Mouse (Mus musculus): ENCODE results near the gene Cd209a.
"Not testable (repeated sequence)": the region's sequence is repeated elsewhere in the genome, so short reads cannot be mapped to it uniquely, and the experiment has no call there.

Gene Cd209a

DNA sequence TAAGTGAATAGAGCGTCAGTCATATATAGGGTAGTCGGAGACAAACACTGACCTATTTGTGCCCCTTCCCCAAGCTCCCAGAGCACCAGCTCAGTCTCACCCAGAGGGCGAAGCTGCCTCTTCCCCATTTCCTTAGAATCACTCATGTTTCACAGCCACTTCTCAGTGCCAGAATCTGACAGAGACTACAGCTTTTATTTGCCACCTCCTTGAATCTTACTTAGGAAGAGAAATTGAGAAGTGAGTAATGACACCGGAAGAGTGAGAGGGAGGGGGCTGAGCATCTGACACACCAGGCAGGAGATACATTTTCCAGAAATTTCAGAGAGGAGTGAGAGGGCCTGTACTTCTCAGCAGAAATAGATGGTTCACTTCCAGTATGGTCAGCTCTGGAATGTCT is at the start of gene Cd209a:
Gene Cd209a (minus strand): TSS at position 224 of the 400 bp plus-strand sequence.
- no peak for DNase-seq (ENCODE audit: low spot score)

DNA sequence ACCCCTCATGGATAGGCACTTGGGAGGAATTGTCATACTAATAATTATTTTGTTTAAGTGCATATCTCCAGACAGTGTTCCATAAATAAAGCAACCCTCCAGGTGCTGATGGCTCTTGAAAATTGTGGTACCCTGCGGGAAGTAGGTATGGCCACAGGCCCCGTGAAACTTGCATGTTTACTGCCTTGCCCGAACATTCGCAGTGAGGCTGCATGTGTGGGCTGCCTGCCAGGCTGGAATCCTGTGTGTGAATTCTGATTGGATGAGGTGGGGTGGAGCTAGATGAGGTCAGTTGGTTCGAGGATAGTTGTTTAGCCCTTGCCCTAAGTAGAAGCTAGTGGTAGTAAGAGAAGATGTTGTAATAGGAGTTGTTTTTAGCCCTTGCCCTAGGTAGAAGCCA is 19.9 kb upstream of the Cd209a start:
- not testable (repeated sequence) for DNase-seq (ENCODE audit: low spot score)

DNA sequence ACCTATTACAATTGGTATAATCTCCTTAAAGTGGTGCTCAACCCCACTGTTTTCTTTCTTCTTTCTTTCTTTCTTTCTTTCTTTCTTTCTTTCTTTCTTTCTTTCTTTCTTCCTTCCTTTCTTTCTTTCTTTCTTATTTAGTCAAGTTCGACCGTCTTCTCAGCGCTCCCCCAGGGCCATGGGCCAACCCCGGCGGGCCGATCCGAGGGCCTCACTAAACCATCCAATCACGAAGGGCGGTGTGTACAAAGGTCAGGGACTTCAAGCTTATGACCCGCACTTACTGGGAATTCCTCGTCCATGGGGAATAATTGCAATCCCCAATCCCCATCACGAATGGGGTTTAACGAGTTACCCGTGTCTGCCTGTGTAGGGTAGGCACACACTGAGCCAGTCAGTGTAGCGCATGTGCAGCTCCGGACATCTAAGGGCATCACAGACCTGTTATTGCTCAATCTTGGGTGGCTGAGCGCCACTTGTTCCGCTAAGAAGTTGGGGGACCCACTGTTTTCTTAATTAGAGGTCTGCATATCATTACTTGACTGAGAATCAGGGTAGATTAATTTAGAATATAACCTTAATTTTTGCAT is 5.6 kb upstream of the Cd209a start:
- peak; percentile 3 for DNase-seq (ENCODE audit: low spot score)

DNA sequence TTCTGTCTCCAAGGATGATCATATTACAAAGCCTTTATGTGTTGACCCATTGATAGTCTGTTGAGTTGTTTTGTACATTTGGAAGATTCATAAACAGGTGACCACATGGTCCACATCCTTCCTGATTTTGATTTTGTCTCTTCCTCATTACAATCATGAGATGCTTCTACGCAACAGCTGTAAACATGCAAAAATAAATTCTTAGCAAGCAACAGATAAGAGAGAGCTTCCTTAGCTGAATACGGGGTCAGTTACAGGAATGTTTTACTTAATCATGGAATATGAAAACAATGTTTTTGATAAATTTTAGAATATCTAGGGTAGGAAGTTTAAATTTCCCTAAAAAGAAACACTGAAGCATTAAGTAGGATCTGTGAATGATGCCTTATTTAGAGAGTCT is 11.8 kb downstream of the Cd209a start:
- no peak for DNase-seq (ENCODE audit: low spot score)

DNA sequence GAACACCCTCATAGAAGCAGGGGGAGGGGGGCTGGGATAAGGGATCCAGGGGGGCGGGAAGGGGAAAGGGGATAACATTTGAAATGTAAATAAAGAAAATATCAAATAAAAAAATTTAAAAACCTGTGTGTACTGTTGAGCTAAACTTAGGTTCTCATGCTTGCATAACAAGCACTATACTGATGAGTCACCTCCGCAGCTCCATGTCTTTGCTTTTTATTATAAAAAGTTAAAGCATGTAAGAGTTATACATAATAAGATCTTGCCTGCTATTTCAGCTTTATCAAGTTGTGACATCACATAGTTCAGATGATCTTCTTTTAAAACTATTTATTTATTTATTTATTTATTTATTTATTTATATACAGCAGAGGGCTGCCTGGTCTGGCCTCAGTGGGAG is 13.2 kb downstream of the Cd209a start:
- DNase-seq (ENCODE audit: low spot score) = no peak

DNA sequence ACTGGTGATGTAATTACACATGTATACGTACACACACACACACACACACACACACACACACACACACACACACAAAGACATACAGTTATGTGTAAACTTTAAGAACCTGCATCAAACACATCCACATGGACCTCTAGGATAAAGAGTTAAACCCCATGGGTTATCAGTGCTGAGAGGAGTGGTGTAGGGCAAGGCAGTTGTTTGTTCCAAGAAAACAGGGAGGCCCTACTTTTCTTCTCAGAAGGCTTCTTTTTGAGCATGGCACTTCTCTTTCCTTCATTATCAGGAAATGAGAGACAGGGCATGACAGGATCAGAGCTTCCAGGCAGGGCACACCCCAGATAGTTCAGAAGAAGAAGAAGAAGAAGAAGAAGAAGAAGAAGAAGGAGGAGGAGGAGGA is 14.7 kb downstream of the Cd209a start:
- DNase-seq (ENCODE audit: low spot score) = no peak

DNA sequence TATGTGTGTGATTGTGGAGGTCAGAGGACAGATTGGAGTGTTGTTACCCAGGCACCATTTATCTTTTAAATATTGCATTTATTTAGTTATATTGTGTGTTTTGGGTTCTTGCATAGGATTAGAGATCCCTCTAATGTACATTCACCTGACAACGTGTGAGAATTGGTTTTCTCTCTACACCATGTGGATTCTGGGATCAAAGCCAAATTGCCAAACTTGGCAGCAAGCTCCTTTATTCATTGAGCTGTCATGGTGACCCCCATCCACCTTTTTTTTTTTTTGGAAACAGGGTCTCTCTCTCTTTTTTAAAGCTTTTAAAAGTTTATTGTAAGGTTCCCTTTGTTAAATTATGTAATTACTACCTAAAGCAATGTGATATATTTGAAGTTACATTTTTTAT is 27.7 kb downstream of the Cd209a start:
- DNase-seq (ENCODE audit: low spot score) = no peak

DNA sequence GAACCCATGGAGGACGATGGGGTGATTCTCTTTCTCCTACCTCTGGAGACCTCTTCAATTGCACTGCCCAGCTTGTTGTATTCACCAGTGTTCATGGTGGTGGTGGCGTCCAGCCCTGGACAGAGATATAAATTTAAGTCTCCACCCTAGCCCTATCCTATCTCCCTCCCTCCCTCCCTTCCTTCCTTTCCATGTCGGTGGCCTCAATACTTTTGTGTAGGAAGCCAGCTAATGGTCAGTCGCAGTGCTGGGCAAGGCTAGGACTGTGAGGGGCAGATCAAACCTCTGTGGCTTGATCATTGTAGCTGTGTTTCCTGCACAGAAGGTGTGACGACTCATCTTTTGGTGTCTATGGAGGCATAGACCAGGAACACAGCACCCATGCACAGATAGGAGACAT is 28.2 kb downstream of the Cd209a start, which contains the start of gene Clec4g:
Gene Clec4g (minus strand): TSS at position 101 of the 400 bp plus-strand sequence.
- no peak for DNase-seq (ENCODE audit: low spot score)

DNA sequence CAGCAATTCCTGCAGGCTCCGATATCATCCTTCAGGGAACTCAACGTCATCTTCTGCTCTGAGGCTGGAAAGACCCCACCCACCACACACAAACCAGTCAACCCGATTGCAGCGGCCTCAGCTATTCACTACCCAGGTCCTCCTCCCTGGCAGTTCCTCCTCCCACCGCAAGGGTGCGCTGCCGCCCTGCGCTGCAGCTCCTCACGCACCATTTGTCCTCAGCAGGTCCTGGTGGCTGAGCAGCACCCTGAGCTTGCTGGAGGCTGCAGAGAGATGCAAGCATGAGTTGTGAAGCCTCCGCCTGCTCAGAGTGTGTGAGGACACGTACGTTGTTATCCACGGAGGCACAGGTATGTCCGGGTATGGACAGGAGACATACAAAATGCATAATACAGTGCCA is 30.2 kb downstream of the Cd209a start:
- peak; percentile 12 for DNase-seq (ENCODE audit: low spot score)

DNA sequence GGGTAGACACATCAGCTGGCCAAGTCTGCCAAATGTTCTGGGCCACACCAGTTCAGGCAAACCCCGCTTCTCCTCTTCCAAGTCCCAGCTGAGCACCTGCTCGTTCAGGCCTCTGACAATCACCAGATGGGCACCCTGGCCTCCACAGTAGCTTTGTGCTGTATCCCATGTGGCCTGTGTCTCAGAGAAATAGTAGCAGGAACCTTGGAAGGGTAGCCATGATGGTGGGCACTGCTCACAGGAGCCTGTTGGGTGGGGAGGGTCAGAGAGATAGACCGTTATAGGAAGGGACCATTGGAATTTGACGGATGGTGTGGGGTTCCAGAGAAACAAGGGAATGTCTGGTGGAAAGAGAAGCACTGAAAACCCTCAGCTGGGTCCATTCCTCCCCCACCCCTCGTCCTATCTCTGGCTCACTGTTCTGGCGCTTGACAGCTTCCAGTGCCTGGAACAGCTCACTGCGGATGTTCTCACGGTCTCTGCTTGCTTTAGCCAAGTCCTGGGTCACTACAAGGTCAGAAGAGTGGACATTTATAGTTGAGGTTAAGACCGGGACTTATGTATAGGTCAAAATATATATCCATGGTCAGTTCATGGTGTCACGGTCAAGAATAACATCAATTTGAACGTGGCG is 31.3 kb downstream of the Cd209a start:
- no peak for DNase-seq (ENCODE audit: low spot score)

DNA sequence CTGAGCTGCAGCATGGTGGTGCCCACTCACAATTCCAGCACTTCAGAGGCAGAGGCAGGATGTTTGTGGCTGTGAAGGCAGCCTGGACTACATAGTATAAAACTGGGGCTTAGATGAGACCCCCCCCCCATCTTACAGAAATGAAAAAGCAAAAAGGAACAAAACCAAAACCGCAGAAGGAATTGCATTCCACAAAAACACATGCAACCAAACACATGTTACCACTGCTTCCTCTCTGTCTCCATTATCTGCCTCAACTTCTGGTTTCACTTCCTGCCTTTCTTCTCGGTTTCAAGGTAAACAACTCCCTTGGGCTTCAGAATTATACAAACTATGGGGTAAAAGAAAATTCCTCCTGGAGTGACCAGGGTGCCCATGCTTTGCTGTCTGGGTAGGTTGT is 37.1 kb downstream of the Cd209a start:
- no peak for DNase-seq (ENCODE audit: low spot score)

DNA sequence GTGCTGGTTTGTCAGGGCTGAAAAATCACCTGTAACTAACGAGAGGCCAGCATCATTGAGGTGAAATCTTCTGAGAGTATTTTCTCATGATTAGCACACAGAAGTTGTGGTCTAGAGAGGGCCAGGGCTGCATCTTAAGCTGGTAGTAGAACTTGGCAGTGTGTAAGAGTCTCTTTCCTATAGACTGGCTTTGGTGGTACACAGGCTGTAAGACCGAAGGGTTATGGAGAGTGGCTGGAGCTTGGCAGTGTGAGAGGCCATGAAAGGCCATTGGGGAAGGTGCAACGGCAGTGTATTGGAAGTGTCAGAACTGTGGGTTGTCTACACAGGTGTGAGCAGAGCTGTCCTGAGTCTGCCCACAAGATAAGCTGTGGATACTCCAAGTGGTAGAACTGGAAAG is 38.5 kb downstream of the Cd209a start:
- DNase-seq (ENCODE audit: low spot score) = no peak

DNA sequence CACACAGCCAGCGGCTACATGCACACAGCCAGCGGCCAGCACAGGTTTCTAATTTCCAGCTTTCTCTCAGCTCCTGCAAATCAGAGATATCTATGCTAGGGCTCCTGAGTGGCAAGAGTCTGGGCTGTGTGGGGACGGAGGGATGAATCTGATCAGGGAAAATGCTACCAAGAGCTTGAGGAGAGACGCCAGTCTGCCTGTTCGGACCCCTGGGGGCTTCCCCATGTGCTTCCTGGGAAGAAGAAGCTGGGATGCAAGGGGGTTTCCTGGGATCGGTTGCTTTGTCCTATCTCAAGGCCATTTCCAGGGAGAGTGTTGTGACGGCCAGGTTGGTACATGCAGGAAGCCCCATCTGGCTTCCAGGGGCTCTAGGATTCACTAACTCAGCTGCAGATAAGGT is 41.2 kb downstream of the Cd209a start:
- DNase-seq (ENCODE audit: low spot score) = no peak

DNA sequence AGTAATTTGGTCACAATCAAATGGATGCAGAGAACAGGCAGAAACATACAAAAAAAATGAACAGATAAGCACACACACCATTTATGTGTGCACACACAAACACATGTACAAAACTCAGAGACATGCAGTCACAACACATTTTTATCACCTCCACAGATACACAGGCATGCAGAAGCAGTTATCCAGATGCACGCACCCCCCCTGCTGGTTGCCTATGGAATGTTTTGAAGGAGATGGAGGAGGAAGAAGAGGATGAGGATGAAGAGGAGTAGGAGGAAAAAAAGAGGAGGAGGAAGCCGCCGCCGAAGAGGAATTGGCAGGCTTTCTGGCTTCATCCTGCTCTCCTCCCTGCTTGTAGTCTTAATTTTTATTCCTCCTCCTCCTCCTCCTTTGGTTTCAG is 43.1 kb downstream of the Cd209a start:
- DNase-seq (ENCODE audit: low spot score) = no peak

DNA sequence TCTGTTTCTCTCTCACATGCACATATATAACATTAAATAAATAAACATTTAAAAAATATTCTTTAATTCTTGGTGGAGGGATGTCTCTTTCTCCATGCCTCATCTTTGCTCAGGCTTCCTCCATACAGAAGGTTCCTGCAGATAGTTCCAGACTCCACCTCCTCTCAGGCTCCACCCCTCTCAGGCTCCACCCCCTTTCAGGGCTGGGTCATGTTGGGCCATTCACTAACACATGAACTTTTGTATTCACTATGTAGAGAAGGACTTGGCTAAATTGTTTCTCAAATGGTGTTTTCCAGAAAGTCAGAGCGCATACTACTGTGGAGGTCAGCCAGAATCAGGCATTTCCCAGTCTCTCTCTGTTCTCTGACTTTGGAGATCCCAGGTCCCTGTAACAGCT is 47.3 kb downstream of the Cd209a start:
- no peak for DNase-seq (ENCODE audit: low spot score)

DNA sequence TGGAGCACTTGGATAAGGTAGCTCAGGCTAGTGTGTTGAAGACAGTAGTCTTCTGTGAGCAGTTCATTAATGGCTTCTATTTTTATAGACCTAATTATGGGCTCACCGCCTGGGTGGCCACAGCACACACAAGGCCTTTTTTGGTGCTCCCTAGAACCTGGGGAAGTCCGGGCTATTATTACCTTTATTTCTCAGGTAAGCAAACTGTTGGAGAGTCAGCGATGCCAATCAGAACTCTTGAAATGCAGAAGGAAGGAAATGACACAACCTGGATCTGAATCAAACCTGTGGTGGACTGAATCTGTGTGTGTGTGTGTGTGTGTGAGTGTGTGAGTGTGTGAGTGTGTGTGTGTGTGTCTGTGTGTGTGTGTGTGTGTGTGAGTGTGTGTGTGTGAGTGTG is 54.7 kb downstream of the Cd209a start, which contains the start of gene Fcer2a:
Gene Fcer2a (minus strand): TSS at position 55 of the 400 bp plus-strand sequence.
- no peak for DNase-seq (ENCODE audit: low spot score)

Data from ovary, adult 18-20 months (tissue).